Mouse (Mus musculus) skeletal muscle tissue, adult 2 months (tissue): ENCODE results near the gene Mgat4a.

ENCODE experiments used
- DNase-seq: peaks from one replicate; pipeline ENCODE4 v3.0.0-alpha.2; 2012; ENCODE audit warnings: low read depth, low spot score

Mgat4a gene

DNA sequence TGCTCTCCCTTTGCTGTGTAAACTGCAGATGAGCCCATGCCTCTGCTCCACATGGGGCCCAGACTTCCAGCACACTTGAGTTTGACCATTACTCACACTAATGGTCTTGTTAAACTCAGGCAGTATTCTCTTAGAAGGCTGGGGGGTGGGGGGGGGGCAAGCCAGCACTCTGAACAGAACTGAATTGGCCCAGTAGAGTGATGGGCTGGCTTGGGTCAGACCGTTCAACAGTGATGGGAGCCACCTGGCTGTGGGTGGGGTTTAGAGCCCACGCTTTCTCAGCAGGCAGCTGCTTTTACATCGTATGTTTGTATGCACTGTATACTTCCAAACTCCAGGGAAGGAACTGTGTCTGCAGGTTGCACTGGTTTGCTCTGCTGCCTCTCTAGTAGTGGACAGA lies 141.9 kb downstream of the Mgat4a start:
- no peak for DNase-seq

GRCm38 (mm10) chr1:37396481-37396880 lies 144.3 kb downstream of the Mgat4a start:
- no peak for DNase-seq

DNA sequence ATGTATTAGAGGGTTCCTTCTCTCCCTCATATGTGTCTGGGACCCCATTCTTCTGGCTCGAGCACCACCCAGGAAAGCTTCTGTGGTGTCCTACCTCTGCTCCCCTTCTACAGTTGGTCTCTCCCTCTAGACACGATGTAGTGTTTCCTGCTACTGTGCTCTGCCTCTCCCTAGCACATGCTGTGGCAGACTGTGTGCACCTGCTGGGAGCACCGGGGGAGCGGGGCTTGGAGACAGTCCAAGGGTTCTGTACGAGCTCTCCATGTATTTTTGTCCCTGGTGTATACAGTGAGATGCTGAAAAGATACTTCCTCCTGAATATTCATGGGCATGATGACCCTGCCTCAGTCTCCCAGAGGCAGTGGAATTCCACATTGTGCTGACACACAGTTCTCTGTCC lies 147.6 kb downstream of the Mgat4a start:
- DNase-seq: no peak
